Mouse (Mus musculus): ENCODE measurements around the gene Adm2. TPM values are rescaled to one million over a fixed set of nuclear protein-coding genes. Genes with fewer than 3 reads are reported as not detected.
A peak's percentile ranks its signal among the peaks of the same experiment; 100 is the strongest.

Adm2 gene
- polyA plus RNA-seq, 1 experiment from 2014 or later: not detected

GRCm38 (mm10) chr15:89341678-89342077, 19.2 kb downstream of the Adm2 start:
- H3K4me1 ChIP-seq: no peaks in the 10 kb centered on the region
- no peak overlapping the region for H3K4me2 ChIP-seq (replicated peaks)
- no peak overlapping the region for H3K9ac ChIP-seq (replicated peaks)
- no peak for ATAC-seq (replicated peaks)
- no peak overlapping the region for H3K4me3 ChIP-seq
- 33% methylated on average over 1 of the region's 1 CpGs for WGBS
- H3K27me3 ChIP-seq: no peaks in the 10 kb centered on the region
- H3K36me3 ChIP-seq: no peaks in the 10 kb centered on the region
- no peaks in the 10 kb centered on the region for H3K9me3 ChIP-seq
- no peak overlapping the region for H3K27ac ChIP-seq (replicated peaks)

- no peak overlapping the region for H3K4me3 ChIP-seq
- H3K4me1 ChIP-seq: no peaks in the 10 kb centered on the region
- no peak overlapping the region for H3K27ac ChIP-seq (replicated peaks)
- no peaks in the 10 kb centered on the region for H3K27me3 ChIP-seq
- H3K36me3 ChIP-seq: no peaks in the 10 kb centered on the region
- ATAC-seq (replicated peaks): no peak
- no peak overlapping the region for H3K9ac ChIP-seq (replicated peaks)
- WGBS: 86% methylated on average over 3 of the region's 3 CpGs
- H3K9me3 ChIP-seq: no peaks in the 10 kb centered on the region
- H3K4me2 ChIP-seq (replicated peaks): no peak overlapping the region
These were observed 20.8 kb downstream of the Adm2 start for GRCm38 (mm10) chr15:89343325-89343724.

DNA sequence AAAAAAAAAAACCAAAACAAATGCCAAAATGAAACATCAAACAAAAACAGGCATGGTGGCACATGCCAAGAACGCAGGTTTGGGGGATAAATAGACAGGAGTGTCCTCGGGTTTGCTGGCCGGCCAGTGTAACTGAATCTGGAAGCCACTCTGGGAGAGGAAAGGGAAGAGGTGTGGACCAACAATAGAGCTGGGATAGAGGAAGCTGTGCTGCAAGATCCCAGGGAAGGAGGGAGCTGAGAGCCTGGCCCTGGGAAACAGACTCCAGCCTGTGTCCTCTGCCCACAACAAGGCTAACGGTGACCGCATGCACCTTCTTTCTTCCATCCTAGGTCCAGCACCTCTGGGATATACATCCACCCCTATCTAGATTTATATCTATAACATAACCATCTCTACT, 27.9 kb downstream of the Adm2 start:
- peaks cover 28% of the 10 kb centered on the region for H3K36me3 ChIP-seq
- no peaks in the 10 kb centered on the region for H3K9me3 ChIP-seq
- 87% methylated on average over 5 of the region's 5 CpGs for WGBS
- H3K27me3 ChIP-seq: no peaks in the 10 kb centered on the region
- no peak for ATAC-seq (replicated peaks)
- H3K4me3 ChIP-seq: no peak overlapping the region
- no peak overlapping the region for H3K27ac ChIP-seq (replicated peaks)
- H3K4me1 ChIP-seq: peaks cover 15% of the 10 kb centered on the region
- H3K4me2 ChIP-seq (replicated peaks): no peak overlapping the region
- H3K9ac ChIP-seq (replicated peaks): no peak overlapping the region

DNA sequence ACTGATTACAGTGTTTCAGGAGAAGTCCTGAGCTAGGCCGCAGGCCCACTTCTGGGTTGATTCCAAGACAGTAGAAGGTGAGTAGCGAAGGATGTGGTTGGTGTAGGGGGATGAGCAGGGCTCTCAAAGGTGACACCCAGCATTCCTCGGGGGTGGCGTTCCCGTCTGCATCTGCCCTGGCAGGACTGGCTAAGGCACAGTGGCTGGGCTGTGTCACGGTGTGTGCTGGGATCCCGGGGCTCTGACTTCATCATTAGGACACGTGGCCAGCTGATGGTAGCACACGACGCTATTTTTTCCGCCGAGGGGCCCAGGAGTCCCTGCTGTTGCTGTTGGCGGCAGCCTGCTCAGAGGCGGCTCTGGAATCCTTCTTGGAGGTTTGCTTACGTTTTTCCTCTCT, 28.8 kb downstream of the Adm2 start:
- Histone ChIP-seq H3K36me3 (peaks cover 28% of the 10 kb centered on the region), H3K27me3 (no peaks in the 10 kb centered on the region), H3K4me1 (peaks cover 16% of the 10 kb centered on the region), H3K4me3 (no peak overlapping the region), H3K27ac (replicated peaks) (no peak overlapping the region), H3K4me2 (replicated peaks) (no peak overlapping the region), H3K9ac (replicated peaks) (no peak overlapping the region), H3K9me3 (no peaks in the 10 kb centered on the region)
- no peak for ATAC-seq (replicated peaks)
- 93% methylated on average over 15 of the region's 15 CpGs for WGBS

DNA sequence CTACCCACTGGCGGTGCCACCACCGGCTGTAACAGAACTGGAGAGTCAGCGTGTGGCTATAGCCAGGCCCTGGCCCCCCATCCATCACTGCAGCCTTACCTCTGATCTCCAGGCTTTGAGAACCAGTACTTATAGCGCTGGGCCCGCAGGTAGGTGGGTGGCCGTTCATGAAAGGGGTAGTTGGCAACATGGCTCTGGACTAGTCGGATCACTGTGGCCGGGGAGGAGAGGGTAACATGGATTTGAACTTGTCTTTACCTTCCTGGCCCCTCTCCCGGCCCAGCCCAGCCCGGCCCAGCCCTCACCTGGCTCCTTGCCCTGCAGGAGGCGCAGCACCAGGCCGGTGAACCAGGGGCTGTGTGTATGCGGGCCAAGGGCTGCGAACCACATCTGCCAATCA, 29.5 kb downstream of the Adm2 start:
- Histone ChIP-seq H3K4me3 (no peak overlapping the region), H3K9ac (replicated peaks) (no peak overlapping the region), H3K4me1 (peaks cover 23% of the 10 kb centered on the region), H3K36me3 (peaks cover 28% of the 10 kb centered on the region), H3K27ac (replicated peaks) (no peak overlapping the region), H3K27me3 (no peaks in the 10 kb centered on the region), H3K9me3 (no peaks in the 10 kb centered on the region), H3K4me2 (replicated peaks) (no peak overlapping the region)
- ATAC-seq (replicated peaks): no peak
- 95% methylated on average over 14 of the region's 14 CpGs for WGBS

DNA sequence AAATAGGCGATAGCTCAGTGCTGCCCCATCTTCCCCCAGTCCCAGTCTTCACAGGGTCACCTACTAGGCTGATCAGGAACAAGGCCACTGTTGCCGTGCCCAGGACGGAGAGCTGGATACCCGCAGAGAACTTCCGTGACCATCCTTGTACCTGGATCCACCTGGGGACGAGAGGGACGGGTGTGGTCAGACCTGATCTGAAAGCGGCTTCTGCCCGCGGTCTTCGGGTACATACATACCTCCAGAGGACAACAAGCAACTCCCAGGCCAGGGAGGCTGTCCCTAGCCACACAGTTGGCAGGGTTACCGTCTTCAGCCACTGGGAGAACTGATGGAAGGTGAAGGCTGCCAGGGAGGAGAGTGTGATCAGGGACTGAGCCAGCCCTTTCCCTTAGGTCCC, 30.3 kb downstream of the Adm2 start:
- Histone ChIP-seq H3K4me3 (no peak overlapping the region), H3K9ac (replicated peaks) (no peak overlapping the region), H3K27ac (replicated peaks) (no peak overlapping the region), H3K9me3 (no peaks in the 10 kb centered on the region), H3K36me3 (peaks cover 28% of the 10 kb centered on the region), H3K27me3 (no peaks in the 10 kb centered on the region), H3K4me2 (replicated peaks) (no peak overlapping the region), H3K4me1 (peaks cover 31% of the 10 kb centered on the region)
- ATAC-seq (replicated peaks): no peak
- WGBS: 97% methylated on average over 12 of the region's 12 CpGs

DNA sequence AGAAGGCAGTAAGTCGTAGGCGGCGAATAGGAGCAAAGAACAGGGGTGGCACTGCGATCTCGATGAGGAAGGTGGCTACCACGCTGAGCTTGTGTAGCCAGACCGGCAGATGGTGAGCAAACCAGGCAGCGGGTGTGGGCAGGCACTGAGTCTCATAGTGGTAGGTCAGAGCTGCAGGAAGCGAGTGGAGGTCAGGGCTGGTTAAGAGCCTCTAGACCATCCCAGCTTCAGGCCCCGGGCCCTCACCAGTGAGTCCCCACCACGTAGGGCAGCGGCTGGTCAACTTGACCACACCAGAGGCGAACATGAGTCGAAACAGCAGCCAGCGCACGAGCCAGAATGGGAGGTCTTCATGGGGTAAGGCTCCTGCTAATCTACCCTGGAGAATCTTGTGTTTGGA, 31.3 kb downstream of the Adm2 start:
- no peak overlapping the region for H3K4me3 ChIP-seq
- H3K4me1 ChIP-seq: peaks cover 37% of the 10 kb centered on the region
- 95% methylated on average over 16 of the region's 16 CpGs for WGBS
- no peak for ATAC-seq (replicated peaks)
- H3K9ac ChIP-seq (replicated peaks): no peak overlapping the region
- no peaks in the 10 kb centered on the region for H3K9me3 ChIP-seq
- no peak overlapping the region for H3K27ac ChIP-seq (replicated peaks)
- H3K4me2 ChIP-seq (replicated peaks): peak overlapping the region; percentile 84; the same call in 1 of the 2 replicates
- H3K27me3 ChIP-seq: no peaks in the 10 kb centered on the region
- peaks cover 28% of the 10 kb centered on the region for H3K36me3 ChIP-seq

DNA sequence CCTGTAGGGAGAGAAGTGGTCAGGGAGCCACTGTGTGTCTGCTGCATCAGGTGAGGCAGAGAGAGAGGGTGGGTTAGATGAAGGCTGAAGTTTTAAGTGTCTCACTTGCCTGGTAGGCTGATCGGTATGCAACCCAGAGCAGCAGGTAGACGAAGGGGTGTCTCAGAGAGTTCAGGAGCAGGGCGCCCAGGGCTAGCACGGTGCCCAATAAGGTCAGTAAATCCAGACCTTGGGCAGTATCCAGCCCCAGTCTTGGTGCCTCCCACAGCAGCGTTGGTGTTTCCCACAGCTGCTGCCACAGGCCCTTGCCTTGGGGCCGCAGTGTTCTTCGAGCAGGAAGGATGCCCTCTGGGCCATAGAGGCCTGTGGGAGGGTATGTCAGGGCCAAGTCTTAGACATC, 31.9 kb downstream of the Adm2 start:
- Histone ChIP-seq H3K36me3 (peaks cover 28% of the 10 kb centered on the region), H3K27me3 (no peaks in the 10 kb centered on the region), H3K4me3 (peak overlapping the region; percentile 62), H3K4me2 (replicated peaks) (peak overlapping the region; percentile 84), H3K9ac (replicated peaks) (peak overlapping the region; percentile 73), H3K4me1 (peaks cover 37% of the 10 kb centered on the region), H3K27ac (replicated peaks) (no peak overlapping the region), H3K9me3 (no peaks in the 10 kb centered on the region)
- 83% methylated on average over 7 of the region's 7 CpGs for WGBS
- ATAC-seq (replicated peaks): no peak

DNA sequence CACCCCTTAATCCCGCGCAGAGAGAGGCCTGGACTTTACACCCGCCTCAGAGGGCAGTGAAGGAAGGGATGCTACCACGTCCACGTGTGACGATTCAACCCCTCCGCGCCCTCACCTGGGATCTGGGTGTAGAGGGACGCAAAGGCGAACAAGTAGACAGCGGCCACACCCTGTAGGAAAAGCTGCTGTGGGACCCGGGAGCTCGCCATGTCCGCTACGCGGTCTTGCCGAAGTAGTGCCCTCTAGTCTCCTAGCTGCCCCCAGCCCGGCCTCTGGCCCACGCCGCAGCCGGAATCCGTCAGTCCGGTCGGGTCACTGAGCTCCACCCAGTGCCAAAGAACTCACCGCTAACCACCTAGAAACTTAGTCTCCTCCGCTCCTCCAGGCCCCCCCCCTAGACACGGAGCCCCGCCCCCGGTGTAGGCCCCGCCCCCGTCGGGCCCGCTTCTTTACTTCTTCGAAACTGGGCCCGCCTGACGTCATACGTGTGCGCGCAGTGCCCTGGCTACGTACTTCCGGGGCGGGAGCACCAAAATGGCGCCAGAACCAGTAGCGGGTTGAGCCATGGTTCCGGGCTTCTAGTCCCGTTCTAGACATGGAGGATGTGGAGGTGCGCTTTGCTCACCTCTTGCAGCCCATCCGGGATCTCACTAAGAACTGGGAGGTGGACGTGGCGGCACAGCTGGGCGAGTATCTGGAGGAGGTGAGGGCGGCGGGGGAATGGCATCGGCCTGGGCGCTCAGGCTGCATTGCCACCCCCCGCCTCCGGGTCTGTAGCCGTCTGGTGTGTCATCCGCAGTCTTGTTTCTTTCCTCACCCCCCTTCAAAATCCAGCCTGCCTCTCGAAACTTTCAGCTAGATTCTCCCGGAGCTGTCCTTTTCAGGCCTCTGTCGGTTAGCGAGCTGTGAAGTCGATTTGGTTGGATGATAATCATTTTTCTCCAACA, 33.0 kb downstream of the Adm2 start, which contains the start of the genes Lmf2 and Ncaph2:
Gene Lmf2 (minus strand): TSS at position 419 of the 947 bp plus-strand sequence.
Gene Ncaph2 (plus strand): TSS at position 479 of the 947 bp plus-strand sequence.
- ATAC-seq (replicated peaks): peak; percentile 92
- Histone ChIP-seq H3K9me3 (no peaks in the 10 kb centered on the region), H3K4me2 (replicated peaks) (peak within 1 kb of the TSS; percentile 84), H3K4me1 (peaks cover 37% of the 10 kb centered on the region), H3K36me3 (peaks cover 30% of the 10 kb centered on the region), H3K27ac (replicated peaks) (peak within 1 kb of the TSS; percentile 84), H3K27me3 (no peaks in the 10 kb centered on the region), H3K4me3 (peak within 1 kb of the TSS; percentile 62), H3K9ac (replicated peaks) (peak within 1 kb of the TSS; percentile 73)
- WGBS: under 1% methylated on average over 64 of the region's 64 CpGs

- H3K27me3 ChIP-seq: no peaks in the 10 kb centered on the region
- ATAC-seq (replicated peaks): peak; percentile 66
- H3K9me3 ChIP-seq: no peaks in the 10 kb centered on the region
- peak overlapping the region; percentile 62 for H3K4me3 ChIP-seq
- WGBS: under 1% methylated on average over 15 of the region's 15 CpGs
- peak overlapping the region; percentile 84 for H3K27ac ChIP-seq (replicated peaks)
- H3K36me3 ChIP-seq: peaks cover 30% of the 10 kb centered on the region
- H3K4me2 ChIP-seq (replicated peaks): peak overlapping the region; percentile 84
- peaks cover 37% of the 10 kb centered on the region for H3K4me1 ChIP-seq
- peak overlapping the region; percentile 73 for H3K9ac ChIP-seq (replicated peaks)
These were observed 33.9 kb downstream of the Adm2 start for GRCm38 (mm10) chr15:89356372-89356771.

DNA sequence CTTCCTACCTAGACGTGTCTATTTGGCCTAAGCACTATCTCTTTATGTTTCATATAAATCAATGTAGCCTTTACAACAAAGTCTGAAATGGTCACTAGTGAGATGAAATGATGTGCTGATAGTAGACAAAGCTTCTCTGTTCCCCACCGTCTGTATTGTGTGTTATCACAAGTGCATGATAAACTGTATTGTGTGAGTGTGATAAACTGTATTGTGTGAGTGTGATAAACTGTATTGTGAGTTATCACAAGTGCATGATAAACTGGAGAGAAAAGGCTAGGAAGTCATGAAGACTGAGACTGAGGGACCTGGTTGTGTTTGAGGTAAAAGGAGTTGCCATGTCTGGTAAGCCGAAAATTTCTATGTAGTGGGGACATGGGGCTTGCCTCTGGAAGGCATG, 36.3 kb downstream of the Adm2 start:
- no peaks in the 10 kb centered on the region for H3K27me3 ChIP-seq
- no peak overlapping the region for H3K4me3 ChIP-seq
- H3K4me1 ChIP-seq: peaks cover 35% of the 10 kb centered on the region
- H3K36me3 ChIP-seq: peaks cover 32% of the 10 kb centered on the region
- H3K27ac ChIP-seq (replicated peaks): no peak overlapping the region
- no peaks in the 10 kb centered on the region for H3K9me3 ChIP-seq
- WGBS: 89% methylated on average over 3 of the region's 3 CpGs
- no peak for ATAC-seq (replicated peaks)
- H3K9ac ChIP-seq (replicated peaks): no peak overlapping the region
- no peak overlapping the region for H3K4me2 ChIP-seq (replicated peaks)

- peaks cover 74% of the 10 kb centered on the region for H3K36me3 ChIP-seq
- ATAC-seq (replicated peaks): no peak
- H3K27me3 ChIP-seq: no peaks in the 10 kb centered on the region
- no peak overlapping the region for H3K27ac ChIP-seq (replicated peaks)
- H3K9me3 ChIP-seq: no peaks in the 10 kb centered on the region
- H3K4me3 ChIP-seq: no peak overlapping the region
- 90% methylated on average over 7 of the region's 7 CpGs for WGBS
- H3K4me2 ChIP-seq (replicated peaks): no peak overlapping the region
- no peak overlapping the region for H3K9ac ChIP-seq (replicated peaks)
- 0 out of 2 replicates have a peak, but pooled peaks cover 4% of the 10 kb centered on the region for H3K4me1 ChIP-seq
These were observed 40.5 kb downstream of the Adm2 start for GRCm38 (mm10) chr15:89363051-89363450.

All from forebrain, embryonic 15.5 days (tissue).